Mouse (Mus musculus): Measurements from ENCODE around the gene Cabs1. TPM values are rescaled to one million over a fixed set of nuclear protein-coding genes. Genes with fewer than 3 reads are reported as not detected.

Cabs1 gene
- not detected in 2 replicates for polyA plus RNA-seq (2015; fragmentation: Nextera tagmentation; extraction: Ambion mirVana)

DNA sequence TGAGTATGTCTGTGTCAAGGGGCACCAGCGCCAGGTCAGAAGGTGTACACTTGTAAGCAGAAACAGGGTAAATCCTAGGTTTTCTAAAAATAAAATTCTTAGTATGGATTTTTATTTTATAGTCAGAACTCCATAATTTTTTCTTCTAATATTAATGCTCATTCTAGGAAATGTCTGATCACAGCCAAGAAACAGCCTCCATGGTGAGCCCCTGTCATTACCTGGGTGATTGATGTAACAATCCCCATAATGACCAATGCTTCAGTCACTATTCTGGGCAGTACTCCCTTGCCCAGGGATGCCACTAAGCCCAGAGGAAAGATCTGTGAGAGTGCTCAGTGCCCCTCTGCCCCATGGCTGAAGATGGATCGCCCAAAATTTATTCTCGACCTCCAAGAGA lies at the start of gene Cabs1:
TSS of gene Cabs1 (plus strand) at position 301 of the 400 bp plus-strand sequence.
- Histone ChIP-seq H3K9me3 (no peaks in the 10 kb centered on the region), H3K4me1 (no peaks in the 10 kb centered on the region), H3K27me3 (no peaks in the 10 kb centered on the region), H3K36me3 (no peaks in the 10 kb centered on the region), H3K9ac (no peak within 1 kb of the TSS), H3K4me2 (replicated peaks) (no peak within 1 kb of the TSS), H3K27ac (no peak within 1 kb of the TSS), H3K4me3 (no peak within 1 kb of the TSS)
- 87% methylated on average over 3 of the region's 3 CpGs for WGBS
- ATAC-seq (ENCODE audit: low FRiP score, low read depth) = no peak

DNA sequence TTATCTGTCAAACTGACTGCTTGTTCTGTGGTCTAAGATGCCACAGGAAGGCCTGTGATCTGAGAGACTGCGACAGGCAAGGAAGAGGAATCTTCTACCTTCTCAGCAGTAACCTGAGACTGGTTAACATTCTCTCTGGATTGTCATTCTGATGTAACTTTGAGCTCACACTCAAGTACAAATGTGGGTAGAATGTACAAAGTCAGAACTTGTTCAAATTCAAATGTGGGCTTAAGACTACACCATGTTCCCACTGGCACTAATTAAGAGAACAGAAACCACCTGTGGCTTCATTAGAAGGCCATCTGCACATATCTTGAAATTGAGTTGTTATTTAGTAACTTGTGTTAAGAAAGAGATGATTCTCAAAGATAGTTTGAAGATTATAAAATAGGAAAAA lies 47.6 kb upstream of the Cabs1 start:
- no peak overlapping the region for H3K9ac ChIP-seq
- 63% methylated on average over 1 of the region's 1 CpGs for WGBS
- no peak overlapping the region for H3K4me2 ChIP-seq (replicated peaks)
- H3K9me3 ChIP-seq = no peaks in the 10 kb centered on the region
- H3K27ac ChIP-seq = no peak overlapping the region
- H3K4me3 ChIP-seq = no peak overlapping the region
- H3K4me1 ChIP-seq = no peaks in the 10 kb centered on the region
- no peaks in the 10 kb centered on the region for H3K27me3 ChIP-seq
- H3K36me3 ChIP-seq = no peaks in the 10 kb centered on the region
- ATAC-seq (ENCODE audit: low FRiP score, low read depth) = no peak

DNA sequence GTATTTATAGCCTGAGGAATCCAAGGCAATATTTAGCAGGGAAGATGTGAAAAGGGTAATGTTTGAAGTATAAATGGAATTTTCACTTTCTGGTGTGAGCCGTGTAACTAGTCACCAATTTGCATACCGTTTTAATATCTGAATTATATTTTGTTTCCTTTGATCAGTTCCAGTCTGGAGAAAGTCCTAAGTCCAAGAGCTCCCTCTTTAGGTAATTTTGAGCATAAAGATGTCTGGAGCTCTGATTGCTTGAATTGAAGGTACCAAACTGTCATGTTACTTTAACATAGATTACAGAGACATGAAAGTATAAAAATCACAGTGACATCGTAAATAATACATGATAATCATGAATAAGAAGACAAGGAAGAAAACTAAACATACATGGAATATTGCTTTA lies 38.5 kb upstream of the Cabs1 start:
- 44% methylated on average over 3 of the region's 3 CpGs for WGBS
- Histone ChIP-seq H3K9ac (no peak overlapping the region), H3K27ac (no peak overlapping the region), H3K4me1 (no peaks in the 10 kb centered on the region), H3K27me3 (no peaks in the 10 kb centered on the region), H3K4me3 (no peak overlapping the region), H3K36me3 (no peaks in the 10 kb centered on the region), H3K9me3 (no peaks in the 10 kb centered on the region), H3K4me2 (replicated peaks) (no peak overlapping the region)
- ATAC-seq (ENCODE audit: low FRiP score, low read depth) = no peak

DNA sequence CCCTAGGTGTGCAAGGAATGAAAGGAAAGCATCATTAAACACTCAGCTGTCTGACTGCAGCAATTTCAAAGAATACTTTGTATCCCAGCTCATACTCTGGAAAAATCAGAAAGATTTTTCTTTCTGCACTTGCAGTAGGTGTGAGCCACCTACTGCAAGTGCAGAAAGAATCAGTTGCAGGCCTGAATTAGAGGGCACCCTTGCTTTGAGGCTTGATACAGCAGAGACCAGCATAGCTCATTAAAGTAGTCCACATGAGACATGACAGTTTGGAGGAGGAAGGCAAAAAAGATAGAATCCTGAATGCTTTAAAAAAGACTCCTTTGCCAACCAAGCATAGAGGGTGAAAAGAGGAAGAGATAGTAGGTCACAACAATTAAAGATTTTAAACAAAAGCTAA lies 36.7 kb upstream of the Cabs1 start:
- H3K4me1 ChIP-seq = no peaks in the 10 kb centered on the region
- no peak overlapping the region for H3K9ac ChIP-seq
- ATAC-seq (ENCODE audit: low FRiP score, low read depth) = no peak
- no peak overlapping the region for H3K4me3 ChIP-seq
- no peaks in the 10 kb centered on the region for H3K9me3 ChIP-seq
- no peak overlapping the region for H3K4me2 ChIP-seq (replicated peaks)
- no peaks in the 10 kb centered on the region for H3K36me3 ChIP-seq
- no peak overlapping the region for H3K27ac ChIP-seq
- H3K27me3 ChIP-seq = no peaks in the 10 kb centered on the region

- Histone ChIP-seq H3K27me3 (no peaks in the 10 kb centered on the region), H3K4me3 (no peak overlapping the region), H3K9me3 (no peaks in the 10 kb centered on the region), H3K9ac (no peak overlapping the region), H3K36me3 (no peaks in the 10 kb centered on the region), H3K4me2 (replicated peaks) (no peak overlapping the region), H3K4me1 (no peaks in the 10 kb centered on the region), H3K27ac (no peak overlapping the region)
- ATAC-seq (ENCODE audit: low FRiP score, low read depth) = no peak
Measured at GRCm38 (mm10) chr5:87951836-87952235, 27.4 kb upstream of the Cabs1 start.

- H3K4me3 ChIP-seq = no peak within 1 kb of the TSS
- ATAC-seq (ENCODE audit: low FRiP score, low read depth) = no peak
- WGBS = 59% methylated on average over 2 of the region's 2 CpGs
Measured at GRCm38 (mm10) chr5:87969201-87969600, 10.0 kb upstream of the Cabs1 start, which contains the start of the genes 2310003L06Rik and Gm28434. Gene 2310003L06Rik (plus strand): TSS chr5:87969459. Gene Gm28434 (plus strand): TSS chr5:87969517.

DNA sequence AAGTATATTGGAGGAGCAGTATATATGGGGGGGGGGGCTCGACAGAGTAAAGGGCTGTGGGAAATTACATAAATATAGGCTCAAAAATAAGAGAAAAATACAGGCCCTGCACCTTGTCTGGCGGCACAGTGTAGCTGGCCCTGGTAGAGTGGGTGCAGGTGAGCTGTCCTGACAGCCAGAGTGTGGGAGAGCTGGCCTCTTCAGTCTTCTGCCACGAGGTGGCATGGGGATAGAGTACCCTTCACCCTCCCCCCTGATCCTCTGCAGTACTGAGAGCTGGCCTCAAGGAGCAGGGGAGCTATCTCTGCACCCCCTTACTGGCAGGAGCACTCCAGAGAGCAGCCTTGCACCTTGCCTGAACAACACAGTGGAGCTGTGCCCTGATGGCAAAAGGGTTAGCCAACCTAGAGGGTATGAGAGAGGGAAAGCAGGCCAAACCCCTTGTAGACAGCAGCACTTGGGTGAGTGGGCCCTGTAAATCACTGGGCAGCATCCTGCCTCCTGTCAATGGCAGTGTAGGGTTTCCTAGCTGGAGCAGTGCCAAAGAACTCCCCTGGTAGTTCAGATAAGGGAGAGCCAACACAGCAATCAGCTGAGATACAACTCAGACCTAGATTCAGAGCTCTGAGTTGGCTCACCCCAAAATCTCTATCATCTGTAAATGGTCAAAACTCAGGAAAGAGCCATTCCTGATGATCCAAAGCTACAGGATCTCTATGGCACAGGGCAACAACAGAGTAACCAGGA lies 3.4 kb downstream of the Cabs1 start:
- ATAC-seq (ENCODE audit: low FRiP score, low read depth) = 0 out of 2 replicates have a peak, but pooled peaks have one; percentile 44

More at GRCm38 (mm10) chr5:87969201-87969600, 10.0 kb upstream of the Cabs1 start, which contains the start of the genes 2310003L06Rik and Gm28434:
- Histone ChIP-seq H3K27ac (no peak within 1 kb of the TSS), H3K27me3 (no peaks in the 10 kb centered on the region), H3K36me3 (no peaks in the 10 kb centered on the region), H3K4me2 (replicated peaks) (no peak within 1 kb of the TSS), H3K9me3 (no peaks in the 10 kb centered on the region), H3K9ac (no peak within 1 kb of the TSS), H3K4me1 (no peaks in the 10 kb centered on the region)

GRCm38 (mm10) chr5:88002249-88002648 lies 23.0 kb downstream of the Cabs1 start, which contains the start of gene Smr3a:
Gene Smr3a (plus strand): TSS chr5:88002549.
- 73% methylated on average over 3 of the region's 3 CpGs for WGBS
- no peak for ATAC-seq (ENCODE audit: low FRiP score, low read depth)
- no peaks in the 10 kb centered on the region for H3K27me3 ChIP-seq

More for the DNA sequence above, 3.4 kb downstream of the Cabs1 start:
- Histone ChIP-seq H3K36me3 (no peaks in the 10 kb centered on the region), H3K27ac (no peak overlapping the region), H3K9ac (no peak overlapping the region), H3K4me2 (replicated peaks) (no peak overlapping the region), H3K4me3 (no peak overlapping the region), H3K4me1 (no peaks in the 10 kb centered on the region), H3K9me3 (no peaks in the 10 kb centered on the region), H3K27me3 (no peaks in the 10 kb centered on the region)
- WGBS = 59% methylated on average over 3 of the region's 3 CpGs

GRCm38 (mm10) chr5:88005241-88005640 lies 26.0 kb downstream of the Cabs1 start:
- no peak overlapping the region for H3K27ac ChIP-seq
- H3K4me1 ChIP-seq = no peaks in the 10 kb centered on the region
- H3K4me2 ChIP-seq (replicated peaks) = no peak overlapping the region
- H3K9me3 ChIP-seq = no peaks in the 10 kb centered on the region
- ATAC-seq (ENCODE audit: low FRiP score, low read depth) = no peak
- no peaks in the 10 kb centered on the region for H3K27me3 ChIP-seq
- H3K36me3 ChIP-seq = no peaks in the 10 kb centered on the region
- no peak overlapping the region for H3K4me3 ChIP-seq
- no peak overlapping the region for H3K9ac ChIP-seq

More at GRCm38 (mm10) chr5:88002249-88002648, 23.0 kb downstream of the Cabs1 start, which contains the start of gene Smr3a:
- Histone ChIP-seq H3K27ac (no peak within 1 kb of the TSS), H3K4me3 (no peak within 1 kb of the TSS), H3K9me3 (no peaks in the 10 kb centered on the region), H3K4me1 (no peaks in the 10 kb centered on the region), H3K9ac (no peak within 1 kb of the TSS), H3K4me2 (replicated peaks) (no peak within 1 kb of the TSS), H3K36me3 (no peaks in the 10 kb centered on the region)

Other genes starting within 250 kb of the Cabs1 start
- gene Csn1s2a, start 204.9 kb upstream of the Cabs1 start, polyA plus RNA-seq (2015; fragmentation: Nextera tagmentation; extraction: Ambion mirVana) = not detected in 2 replicates
- not detected in 2 replicates for gene Csn1s2b, start 171.4 kb upstream of the Cabs1 start, polyA plus RNA-seq (2015; fragmentation: Nextera tagmentation; extraction: Ambion mirVana)
- gene Prr27, start 153.8 kb upstream of the Cabs1 start, polyA plus RNA-seq (2015; fragmentation: Nextera tagmentation; extraction: Ambion mirVana) = not detected in 2 replicates
- not detected in 2 replicates for gene Odam, start 94.4 kb upstream of the Cabs1 start, polyA plus RNA-seq (2015; fragmentation: Nextera tagmentation; extraction: Ambion mirVana)
- 0.14 and 0.38 TPM in 2 replicates for gene Csn3, start 53.9 kb upstream of the Cabs1 start, polyA plus RNA-seq (2015; fragmentation: Nextera tagmentation; extraction: Ambion mirVana)
- gene 2310003L06Rik, start 10.0 kb upstream of the Cabs1 start, polyA plus RNA-seq (2015; fragmentation: Nextera tagmentation; extraction: Ambion mirVana) = not detected in 2 replicates
- gene Gm28434, start 9.9 kb upstream of the Cabs1 start, polyA plus RNA-seq (2015; fragmentation: Nextera tagmentation; extraction: Ambion mirVana) = not detected in 2 replicates
- not detected in 2 replicates for gene Smr3a, start 23.1 kb downstream of the Cabs1 start, polyA plus RNA-seq (2015; fragmentation: Nextera tagmentation; extraction: Ambion mirVana)
- gene Smr2, start 107.1 kb downstream of the Cabs1 start, polyA plus RNA-seq (2015; fragmentation: Nextera tagmentation; extraction: Ambion mirVana) = not detected in 2 replicates
- gene Gm11116, start 132.1 kb downstream of the Cabs1 start, polyA plus RNA-seq (2015; fragmentation: Nextera tagmentation; extraction: Ambion mirVana) = not detected in 2 replicates
- not detected in 2 replicates for gene Gm11115, start 174.7 kb downstream of the Cabs1 start, polyA plus RNA-seq (2015; fragmentation: Nextera tagmentation; extraction: Ambion mirVana)